Mouse (Mus musculus) hindbrain, postnatal 0 days (tissue): Measurements from ENCODE around the gene Mgam. TPM values are rescaled to one million over a fixed set of nuclear protein-coding genes. Genes with fewer than 3 reads are reported as not detected.

Experiments
- ATAC-seq: fragments of 200-750 bp; cut with Nextera tagmentation; 2 replicates; pipeline ENCODE4 v1.8.0; 2017; ENCODE audit warnings: mild to moderate bottlenecking, moderate TSS enrichment, moderate library complexity
- DNase-seq: peaks from one replicate; pipeline ENCODE4 v3.0.0-alpha.2; 2015; ENCODE audit warnings: low spot score
- H3K27ac ChIP-seq: fragments of 300-500 bp; sonication (generic); 2 replicates; pipeline ENCODE4 v1.5.1; 2014; ENCODE audit warnings: mild to moderate bottlenecking
- H3K27me3 ChIP-seq: fragments of 300-500 bp; sonication (generic); 2 replicates; pipeline ENCODE4 v1.6.1; 2014; ENCODE audit warnings: low read length, mixed read lengths; ENCODE audit not compliant: insufficient read depth
- H3K36me3 ChIP-seq: fragments of 300-500 bp; sonication (generic); 2 replicates; pipeline ENCODE4 v1.6.1; 2014; ENCODE audit warnings: low read length, mixed read lengths; ENCODE audit not compliant: insufficient read depth
- H3K4me1 ChIP-seq: fragments of 300-500 bp; sonication (generic); 2 replicates; pipeline ENCODE4 v1.6.1; 2014; ENCODE audit warnings: antibody characterized with exemption, low read length, mixed read lengths; ENCODE audit not compliant: insufficient read depth
- H3K4me2 ChIP-seq: fragments of 300-500 bp; sonication (generic); 2 replicates; pipeline ENCODE4 v1.6.1; 2014; ENCODE audit warnings: low read depth, mild to moderate bottlenecking, low read length, moderate library complexity, mixed read lengths
- H3K4me3 ChIP-seq: fragments of 300-500 bp; sonication (generic); 2 replicates; pipeline ENCODE4 v1.5.1; 2014; ENCODE audit warnings: low read length
- H3K9ac ChIP-seq: fragments of 300-500 bp; sonication (generic); replicated peaks from 2 replicates; pipeline ENCODE4 v1.6.1; 2014; ENCODE audit warnings: mild to moderate bottlenecking, low read length, moderate library complexity, mixed read lengths
- H3K9me3 ChIP-seq: fragments of 300-500 bp; sonication (generic); 2 replicates; pipeline ENCODE4 v1.6.1; 2016; ENCODE audit warnings: low read length, mixed read lengths
- CTCF ChIP-seq: IDR thresholded peaks from 2 replicates; pipeline ENCODE4 v1.5.1; 2016; ENCODE audit warnings: antibody characterized with exemption, control low read depth, low read depth
- WGBS: fragments of 180-500 bp; shearing (Covaris S2); extraction: QIAGEN DNeasy Blood & Tissue Kit; methylation state at CpG from one replicate; pipeline ENCODE4 v1.1.7; 2014; 5-methylcytosine and 5-hydroxymethylcytosine counted together
- polyA plus RNA-seq: library from polyadenylated mRNA; unstranded; fragments of >200 nt; fragmentation: Nextera tagmentation; extraction: Ambion mirVana; gene quantifications from 2 replicates; pipeline ENCODE4 v1.2.1, GENCODE M21; 2015
- total RNA-seq: library from RNA; depleted of rRNA; stranded (reverse); fragments of >200 nt; gene quantifications from 2 replicates; pipeline ENCODE4 v1.2.3, GENCODE M21; 2014; rRNA removed

Mgam gene
- total and polyA plus RNA-seq, 2 experiments from 2014 or later: 0.31 to 0.39 TPM

- Histone ChIP-seq H3K4me1 (no peaks in the 10 kb centered on the region), H3K9ac (no peak overlapping the region), H3K27ac (no peak overlapping the region), H3K9me3 (no peaks in the 10 kb centered on the region), H3K36me3 (no peaks in the 10 kb centered on the region), H3K4me3 (no peak overlapping the region), H3K4me2 (no peak overlapping the region), H3K27me3 (no peaks in the 10 kb centered on the region)
- 90% methylated on average over 1 of the region's 1 CpGs for WGBS
- no peak for ATAC-seq
- no peak for TF ChIP-seq CTCF
- no peak for DNase-seq
Observed at GRCm38 (mm10) chr6:40783637-40784036, 155.0 kb downstream of the Mgam start.

DNA sequence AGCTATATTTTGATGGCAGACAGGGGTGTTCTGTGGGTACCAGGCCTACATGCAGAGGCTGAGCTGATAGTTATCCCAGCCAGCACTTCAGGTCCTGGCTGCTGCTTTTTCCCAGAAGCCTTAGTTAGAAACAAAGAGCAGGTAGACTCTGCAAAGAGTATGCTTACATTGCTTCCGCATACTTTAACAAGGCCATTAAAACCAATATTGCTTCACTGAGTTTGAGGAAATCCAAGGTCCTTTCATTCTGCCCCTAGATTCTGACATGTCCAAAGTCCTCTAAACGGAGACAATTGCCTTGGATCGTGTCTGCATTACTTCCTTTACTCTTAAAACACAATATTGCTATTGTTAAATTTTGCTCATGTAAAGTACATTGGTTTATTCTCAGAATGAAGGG is 155.7 kb downstream of the Mgam start:
- no peak for TF ChIP-seq CTCF
- no peak overlapping the region for H3K4me3 ChIP-seq
- H3K9me3 ChIP-seq: no peaks in the 10 kb centered on the region
- H3K4me2 ChIP-seq: no peak overlapping the region
- no peaks in the 10 kb centered on the region for H3K27me3 ChIP-seq
- ATAC-seq: no peak
- H3K4me1 ChIP-seq: no peaks in the 10 kb centered on the region
- H3K27ac ChIP-seq: no peak overlapping the region
- H3K36me3 ChIP-seq: no peaks in the 10 kb centered on the region
- DNase-seq: no peak
- WGBS: 92% methylated on average over 3 of the region's 3 CpGs
- H3K9ac ChIP-seq: no peak overlapping the region

DNA sequence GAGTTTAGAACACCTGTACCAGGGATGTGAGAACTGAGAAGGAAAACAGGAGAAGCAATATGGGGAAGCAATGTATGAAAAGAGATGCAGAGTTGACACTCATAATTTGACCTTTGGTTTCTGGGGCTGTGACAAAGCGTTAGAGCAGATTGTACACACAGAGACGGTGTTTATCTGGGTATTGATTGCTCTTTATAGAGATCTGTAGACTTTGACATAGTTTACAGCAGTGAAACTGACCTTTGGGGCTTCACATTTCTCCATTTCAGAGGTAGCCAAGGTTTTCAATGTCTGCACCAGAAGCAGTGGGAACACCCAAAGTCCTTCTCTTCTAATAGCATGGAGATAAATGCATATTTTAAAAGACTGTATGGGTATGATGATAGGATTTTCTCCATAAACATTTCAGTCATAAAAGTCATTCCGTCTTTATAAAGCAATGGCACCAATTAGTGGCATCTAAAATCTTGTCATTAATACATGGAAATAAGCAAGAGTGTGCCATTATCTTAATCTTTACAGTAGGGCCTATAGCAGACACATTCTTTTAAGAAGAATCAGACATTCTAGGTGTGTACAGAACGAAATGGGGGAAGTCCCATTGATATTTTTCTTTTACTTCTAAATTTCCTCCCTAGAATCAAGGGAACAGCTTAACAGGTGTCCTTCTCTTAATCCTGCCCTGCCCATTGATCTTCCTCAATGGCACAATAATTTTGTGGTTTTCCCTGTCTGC is 166.6 kb downstream of the Mgam start:
- Histone ChIP-seq H3K4me1 (no peaks in the 10 kb centered on the region), H3K27ac (no peak overlapping the region), H3K9ac (no peak overlapping the region), H3K4me3 (no peak overlapping the region), H3K4me2 (no peak overlapping the region), H3K27me3 (no peaks in the 10 kb centered on the region), H3K9me3 (no peaks in the 10 kb centered on the region), H3K36me3 (no peaks in the 10 kb centered on the region)
- TF ChIP-seq CTCF: no peak
- DNase-seq (no peak), ATAC-seq (no peak)
- WGBS: 71% methylated on average over 4 of the region's 4 CpGs

- H3K36me3 ChIP-seq: no peaks in the 10 kb centered on the region
- no peaks in the 10 kb centered on the region for H3K4me1 ChIP-seq
- TF ChIP-seq CTCF: no peak
- WGBS: 87% methylated on average over 5 of the region's 5 CpGs
- H3K27me3 ChIP-seq: no peaks in the 10 kb centered on the region
- ATAC-seq (no peak), DNase-seq (no peak)
- no peaks in the 10 kb centered on the region for H3K9me3 ChIP-seq
- H3K9ac ChIP-seq: no peak overlapping the region
- H3K27ac ChIP-seq: no peak overlapping the region
- no peak overlapping the region for H3K4me2 ChIP-seq
- no peak overlapping the region for H3K4me3 ChIP-seq
Observed at GRCm38 (mm10) chr6:40818237-40818902, 189.7 kb downstream of the Mgam start.

Other genes starting within 250 kb of the Mgam start
- 28.0 and 29.1 TPM in 2 replicates for gene E330009J07Rik, start 192.7 kb upstream of the Mgam start, total RNA-seq
- gene E330009J07Rik, start 192.7 kb upstream of the Mgam start, polyA plus RNA-seq: 9.9 and 12.8 TPM in 2 replicates
- 0.10 TPM in 1 of 2 replicates, not detected in the other for gene Wee2, start 189.7 kb upstream of the Mgam start, total RNA-seq
- 0.18 and 0.28 TPM in 2 replicates for gene Wee2, start 189.7 kb upstream of the Mgam start, polyA plus RNA-seq
- 9.1 and 11.2 TPM in 2 replicates for gene Ssbp1, start 157.5 kb upstream of the Mgam start, total RNA-seq
- gene Ssbp1, start 157.5 kb upstream of the Mgam start, polyA plus RNA-seq: 82.5 and 90.6 TPM in 2 replicates
- gene Tas2r137, start 137.6 kb upstream of the Mgam start, total RNA-seq: not detected in 2 replicates
- gene Tas2r137, start 137.6 kb upstream of the Mgam start, polyA plus RNA-seq: not detected in 2 replicates
- gene Tas2r108, start 135.3 kb upstream of the Mgam start, total RNA-seq: not detected in 2 replicates
- gene Tas2r108, start 135.3 kb upstream of the Mgam start, polyA plus RNA-seq: not detected in 2 replicates
- gene Prss37, start 109.3 kb upstream of the Mgam start, total RNA-seq: not detected in 2 replicates
- not detected in 2 replicates for gene Prss37, start 109.3 kb upstream of the Mgam start, polyA plus RNA-seq
- gene Olfr461, start 73.8 kb upstream of the Mgam start, total RNA-seq: not detected in 2 replicates
- 0.05 TPM in 1 of 2 replicates, not detected in the other for gene Olfr461, start 73.8 kb upstream of the Mgam start, polyA plus RNA-seq
- gene Olfr460, start 59.3 kb upstream of the Mgam start, total RNA-seq: not detected in 2 replicates
- gene Olfr460, start 59.3 kb upstream of the Mgam start, polyA plus RNA-seq: not detected in 2 replicates
- gene Clec5a, start 43.0 kb upstream of the Mgam start, total RNA-seq: 0.58 TPM in 1 of 2 replicates, not detected in the other
- 0.78 TPM in 2 replicates for gene Clec5a, start 43.0 kb upstream of the Mgam start, polyA plus RNA-seq
- gene Tas2r138, start 15.5 kb upstream of the Mgam start, total RNA-seq: not detected in 2 replicates
- gene Tas2r138, start 15.5 kb upstream of the Mgam start, polyA plus RNA-seq: not detected in 2 replicates